Mouse (Mus musculus): ENCODE measurements around the gene Mab21l2. TPM values are rescaled to one million over a fixed set of nuclear protein-coding genes. Genes with fewer than 3 reads are reported as not detected.

Gene Mab21l2
- total and polyA plus RNA-seq, 3 experiments, result not detected

- peaks cover 0 to 6% of the 10 kb centered on the region in 2 experiments; a peak in 2 of 4 replicates for H3K4me1 ChIP-seq (ENCODE audit: control insufficient read depth in 1 of 2, insufficient read depth in 2 of 2, low read length in 2 of 2)
- no peak overlapping the region for H3K9ac ChIP-seq (ENCODE audit: control insufficient read depth, low read depth, low read length, poor library complexity, severe bottlenecking)
- H3K79me2 ChIP-seq (ENCODE audit: control insufficient read depth, insufficient read depth, low read length, poor library complexity), result no peaks in the 10 kb centered on the region
- no peak overlapping the region for H3K27ac ChIP-seq (ENCODE audit: control insufficient read depth, low read depth, low read length)
- H3K36me3 ChIP-seq (ENCODE audit: control insufficient read depth in 1 of 2, insufficient read depth in 2 of 2, low read length in 2 of 2), result no peaks in the 10 kb centered on the region
- TF ChIP-seq ZNF384 (IDR thresholded peaks at IDR 0.05; ENCODE audit: low read depth, low read length) (no peak), MYC (IDR thresholded peaks at IDR 0.05; ENCODE audit: low read depth, low read length) (no peak), UBTF (IDR thresholded peaks at IDR 0.05; ENCODE audit: borderline replicate concordance, insufficient read depth, low read depth, low read length) (no peak)
- no peaks in the 10 kb centered on the region for H3K27me3 ChIP-seq (ENCODE audit: control insufficient read depth in 1 of 2, insufficient read depth in 2 of 2, low read length in 2 of 2)
- no peak for DNase-seq (ENCODE audit: low read depth, low spot score)
- H3K4me3 ChIP-seq (ENCODE audit: control insufficient read depth in 1 of 2, insufficient read depth in 1 of 2, low read depth in 2 of 2, low read length in 2 of 2), result no peak overlapping the region
- H3K9me3 ChIP-seq (replicated peaks; ENCODE audit: insufficient read depth, low read length), result no peaks in the 10 kb centered on the region
These were observed 3.6 kb downstream of the Mab21l2 start for GRCm38 (mm10) chr3:86544785-86545184.

- Histone ChIP-seq H3K9me3 (replicated peaks; ENCODE audit: insufficient read depth, low read length) (no peaks in the 10 kb centered on the region), H3K27ac (ENCODE audit: control insufficient read depth, low read depth, low read length) (no peak overlapping the region), H3K79me2 (ENCODE audit: control insufficient read depth, insufficient read depth, low read length, poor library complexity) (no peaks in the 10 kb centered on the region), H3K9ac (ENCODE audit: control insufficient read depth, low read depth, low read length, poor library complexity, severe bottlenecking) (no peak overlapping the region), H3K4me3 (ENCODE audit: control insufficient read depth in 1 of 2, insufficient read depth in 1 of 2, low read depth in 2 of 2, low read length in 2 of 2) (no peak overlapping the region), H3K36me3 (ENCODE audit: control insufficient read depth in 1 of 2, insufficient read depth in 2 of 2, low read length in 2 of 2) (no peaks in the 10 kb centered on the region), H3K4me1 (ENCODE audit: control insufficient read depth in 1 of 2, insufficient read depth in 2 of 2, low read length in 2 of 2) (peaks cover 0 to 6% of the 10 kb centered on the region in 2 experiments; a peak in 2 of 4 replicates), H3K27me3 (ENCODE audit: control insufficient read depth in 1 of 2, insufficient read depth in 2 of 2, low read length in 2 of 2) (no peaks in the 10 kb centered on the region)
- no peak for DNase-seq (ENCODE audit: low read depth, low spot score)
- no peak for TF ChIP-seq NELFE (IDR thresholded peaks at IDR 0.05; ENCODE audit: low read depth, low read length)
- no peak for TF ChIP-seq CTCF (IDR thresholded peaks at IDR 0.05 in 2 of 3, conservative IDR thresholded peaks at IDR 0.05 in 1 of 3; ENCODE audit: control insufficient read depth in 1 of 3, insufficient read depth in 1 of 3, low read depth in 2 of 3, low read length in 3 of 3, poor library complexity in 1 of 3, severe bottlenecking in 1 of 3)
- TF ChIP-seq MXI1 (IDR thresholded peaks at IDR 0.05; ENCODE audit: low read depth, low read length), result no peak
- no peak for TF ChIP-seq SMC3 (IDR thresholded peaks at IDR 0.05; ENCODE audit: low read depth, low read length)
- TF ChIP-seq EP300 (IDR thresholded peaks at IDR 0.05; ENCODE audit: low read depth in 1 of 2, low read length in 2 of 2), result no peak
- no peak for TF ChIP-seq TCF12 (IDR thresholded peaks at IDR 0.05; ENCODE audit: low read depth, low read length)
- no peak for TF ChIP-seq TBP (IDR thresholded peaks at IDR 0.05; ENCODE audit: low read depth, low read length)
- no peak for TF ChIP-seq UBTF (IDR thresholded peaks at IDR 0.05; ENCODE audit: borderline replicate concordance, insufficient read depth, low read depth, low read length)
- TF ChIP-seq MYB (IDR thresholded peaks at IDR 0.05; ENCODE audit: low read depth, low read length), result no peak
- TF ChIP-seq TAL1 (IDR thresholded peaks at IDR 0.05; ENCODE audit: low read length), result no peak
- no peak for TF ChIP-seq ZKSCAN1 (IDR thresholded peaks at IDR 0.05; ENCODE audit: low read depth, low read length)
- no peak for TF ChIP-seq RCOR1 (IDR thresholded peaks at IDR 0.05; ENCODE audit: low read depth, low read length)
- TF ChIP-seq USF2 (IDR thresholded peaks at IDR 0.05; ENCODE audit: borderline replicate concordance in 1 of 2, insufficient read depth in 1 of 2, low read depth in 1 of 2, low read length in 2 of 2), result no peak
- no peak for TF ChIP-seq HCFC1 (IDR thresholded peaks at IDR 0.05; ENCODE audit: low read depth, low read length)
- TF ChIP-seq MYC (IDR thresholded peaks at IDR 0.05; ENCODE audit: low read depth, low read length), result no peak
These were observed 6.5 kb downstream of the Mab21l2 start for GRCm38 (mm10) chr3:86541863-86542397.

Measured in MEL (cell line).